Mouse (Mus musculus) lung, postnatal 0 days (tissue): ENCODE data around the gene Fto. TPM values are rescaled to one million over a fixed set of nuclear protein-coding genes. Genes with fewer than 3 reads are reported as not detected.
A peak's percentile ranks its signal among the peaks of the same experiment; 100 is the strongest.

Source experiments
- ATAC-seq: fragments of 200-750 bp; cut with Nextera tagmentation; 2 replicates; pipeline ENCODE4 v1.8.0; 2017; ENCODE audit warnings: moderate library complexity
- DNase-seq: peaks from one replicate; pipeline ENCODE4 v3.0.0-alpha.2; 2016; ENCODE audit warnings: low spot score
- H3K27ac ChIP-seq: fragments of 300-500 bp; sonication (generic); 2 replicates; pipeline ENCODE4 v1.5.1; 2014; ENCODE audit warnings: antibody characterized with exemption, mild to moderate bottlenecking, low read length, mixed read lengths
- H3K27me3 ChIP-seq: fragments of 300-500 bp; sonication (generic); replicated peaks from 2 replicates; pipeline ENCODE4 v1.6.1; 2014; ENCODE audit warnings: low read length, mixed read lengths; ENCODE audit not compliant: insufficient read depth
- H3K36me3 ChIP-seq: fragments of 300-500 bp; sonication (generic); 2 replicates; pipeline ENCODE4 v1.6.1; 2014; ENCODE audit warnings: low read length, mixed read lengths; ENCODE audit not compliant: insufficient read depth
- H3K4me1 ChIP-seq: fragments of 300-500 bp; sonication (generic); 2 replicates; pipeline ENCODE4 v1.6.1; 2014; ENCODE audit warnings: antibody characterized with exemption, low read depth, low read length, mixed read lengths; ENCODE audit not compliant: insufficient read depth
- H3K4me2 ChIP-seq: fragments of 300-500 bp; sonication (generic); replicated peaks from 2 replicates; pipeline ENCODE4 v1.6.1; 2014; ENCODE audit warnings: low read depth, mild to moderate bottlenecking, low read length, moderate library complexity, mixed read lengths
- H3K4me3 ChIP-seq: fragments of 300-500 bp; sonication (generic); 2 replicates; pipeline ENCODE4 v1.5.1; 2014; ENCODE audit warnings: low read depth, low read length
- H3K9ac ChIP-seq: fragments of 300-500 bp; sonication (generic); replicated peaks from 2 replicates; pipeline ENCODE4 v1.6.1; 2014; ENCODE audit warnings: low read depth, mild to moderate bottlenecking
- H3K9me3 ChIP-seq: fragments of 300-500 bp; sonication (generic); 2 replicates; pipeline ENCODE4 v1.6.1; 2016; ENCODE audit warnings: low read length, mixed read lengths
- CTCF ChIP-seq: IDR thresholded peaks from 2 replicates; pipeline ENCODE4 v1.5.1; 2016; ENCODE audit warnings: antibody characterized with exemption, mild to moderate bottlenecking
- EP300 ChIP-seq: IDR thresholded peaks from 2 replicates; pipeline ENCODE4 v1.6.1; 2016; ENCODE audit warnings: antibody characterized with exemption, mild to moderate bottlenecking, control low read depth
- WGBS: fragments of 180-500 bp; shearing (Covaris S2); extraction: QIAGEN DNeasy Blood & Tissue Kit; methylation state at CpG from one replicate; pipeline ENCODE4 v1.1.7; 2014; 5-methylcytosine and 5-hydroxymethylcytosine counted together
- polyA plus RNA-seq: library from polyadenylated mRNA; unstranded; fragments of >200 nt; fragmentation: Nextera tagmentation; extraction: Ambion mirVana; gene quantifications from 2 replicates; pipeline ENCODE4 v1.2.1, GENCODE M21; 2015

The Fto gene
- polyA plus RNA-seq, 1 experiment from 2014 or later: 29.8 TPM

- Histone ChIP-seq H3K4me3 (no peak overlapping the region), H3K4me2 (no peak overlapping the region), H3K27me3 (no peaks in the 10 kb centered on the region), H3K9ac (no peak overlapping the region), H3K4me1 (0 out of 2 replicates have a peak, but pooled peaks cover 5% of the 10 kb centered on the region), H3K27ac (no peak overlapping the region), H3K9me3 (no peaks in the 10 kb centered on the region), H3K36me3 (no peaks in the 10 kb centered on the region)
- DNase-seq: no peak
- ATAC-seq: peak; percentile 35
- TF ChIP-seq EP300: no peak
- no peak for TF ChIP-seq CTCF
- 51% methylated on average over 7 of the region's 7 CpGs for WGBS
Observed at GRCm38 (mm10) chr8:91318938-91319729, 5.8 kb downstream of the Fto start.

- Histone ChIP-seq H3K9me3 (no peaks in the 10 kb centered on the region), H3K4me2 (no peak overlapping the region), H3K27ac (no peak overlapping the region), H3K9ac (no peak overlapping the region), H3K27me3 (no peaks in the 10 kb centered on the region), H3K4me3 (no peak overlapping the region), H3K4me1 (no peaks in the 10 kb centered on the region), H3K36me3 (no peaks in the 10 kb centered on the region)
- TF ChIP-seq EP300 (no peak), CTCF (no peak)
- no peak for ATAC-seq
- no peak for DNase-seq
- WGBS: 66% methylated on average over 7 of the region's 7 CpGs
Observed at GRCm38 (mm10) chr8:91323511-91323910, 10.2 kb downstream of the Fto start.

- no peak overlapping the region for H3K9ac ChIP-seq
- H3K4me1 ChIP-seq: peaks cover 4% of the 10 kb centered on the region; the same call in 1 of the 2 replicates
- H3K27me3 ChIP-seq: no peaks in the 10 kb centered on the region
- no peak for ATAC-seq
- TF ChIP-seq CTCF: peak; percentile 55
- no peak for TF ChIP-seq EP300
- 74% methylated on average over 9 of the region's 9 CpGs for WGBS
- no peak overlapping the region for H3K4me3 ChIP-seq
- H3K36me3 ChIP-seq: no peaks in the 10 kb centered on the region
- no peak overlapping the region for H3K4me2 ChIP-seq
- DNase-seq: no peak
- no peaks in the 10 kb centered on the region for H3K9me3 ChIP-seq
- H3K27ac ChIP-seq: no peak overlapping the region
Observed at GRCm38 (mm10) chr8:91324271-91324670, 10.9 kb downstream of the Fto start.

GRCm38 (mm10) chr8:91324916-91325315 is 11.6 kb downstream of the Fto start:
- Histone ChIP-seq H3K27ac (no peak overlapping the region), H3K4me2 (no peak overlapping the region), H3K4me1 (peaks cover 11% of the 10 kb centered on the region; the same call in 1 of the 2 replicates), H3K9ac (no peak overlapping the region), H3K9me3 (no peaks in the 10 kb centered on the region), H3K36me3 (no peaks in the 10 kb centered on the region), H3K27me3 (no peaks in the 10 kb centered on the region), H3K4me3 (no peak overlapping the region)
- ATAC-seq (no peak), DNase-seq (no peak)
- TF ChIP-seq EP300: no peak
- no peak for TF ChIP-seq CTCF
- WGBS: 90% methylated on average over 4 of the region's 4 CpGs

- H3K27ac ChIP-seq: no peak overlapping the region
- H3K36me3 ChIP-seq: no peaks in the 10 kb centered on the region
- WGBS: 73% methylated on average over 3 of the region's 3 CpGs
- H3K27me3 ChIP-seq: no peaks in the 10 kb centered on the region
- H3K9me3 ChIP-seq: no peaks in the 10 kb centered on the region
- H3K4me2 ChIP-seq: no peak overlapping the region
- H3K4me1 ChIP-seq: peaks cover 15% of the 10 kb centered on the region; the same call in 1 of the 2 replicates
- no peak for ATAC-seq
- TF ChIP-seq EP300 (no peak), CTCF (no peak)
- no peak for DNase-seq
- H3K4me3 ChIP-seq: no peak overlapping the region
- H3K9ac ChIP-seq: no peak overlapping the region
Observed at GRCm38 (mm10) chr8:91326018-91326417, 12.7 kb downstream of the Fto start.

- no peak for TF ChIP-seq CTCF
- no peak for TF ChIP-seq EP300
- Histone ChIP-seq H3K27ac (no peak overlapping the region), H3K9me3 (no peaks in the 10 kb centered on the region), H3K27me3 (no peaks in the 10 kb centered on the region), H3K4me1 (peaks cover 15% of the 10 kb centered on the region; the same call in 1 of the 2 replicates), H3K36me3 (no peaks in the 10 kb centered on the region), H3K4me3 (no peak overlapping the region), H3K9ac (no peak overlapping the region), H3K4me2 (no peak overlapping the region)
- DNase-seq (no peak), ATAC-seq (no peak)
- 88% methylated on average over 6 of the region's 6 CpGs for WGBS
Observed at GRCm38 (mm10) chr8:91326946-91327345, 13.6 kb downstream of the Fto start.
